Mouse (Mus musculus) limb, embryonic 10.5 days (tissue): Measurements from ENCODE around the gene Tha1. TPM values are rescaled to one million over a fixed set of nuclear protein-coding genes. Genes with fewer than 3 reads are reported as not detected.

Experiments
- DNase-seq: peaks from one replicate; pipeline ENCODE4 v3.0.0-alpha.2; 2017; ENCODE audit warnings: low spot score
- H3K27ac ChIP-seq: fragments of 300-500 bp; sonication (generic); 2 replicates; pipeline ENCODE4 v1.5.1; 2016; ENCODE audit warnings: mild to moderate bottlenecking
- H3K27me3 ChIP-seq: fragments of 300-500 bp; sonication (generic); 2 replicates; pipeline ENCODE4 v1.6.1; 2016; ENCODE audit warnings: low read depth, mild to moderate bottlenecking; ENCODE audit not compliant: poor library complexity, severe bottlenecking
- H3K36me3 ChIP-seq: fragments of 300-500 bp; sonication (generic); 2 replicates; pipeline ENCODE4 v1.6.1; 2016; ENCODE audit warnings: mild to moderate bottlenecking, moderate library complexity
- H3K4me1 ChIP-seq: fragments of 300-500 bp; sonication (generic); 2 replicates; pipeline ENCODE4 v1.6.1; 2016
- H3K4me3 ChIP-seq: fragments of 300-500 bp; sonication (generic); 2 replicates; pipeline ENCODE4 v1.5.1; 2016; ENCODE audit warnings: mild to moderate bottlenecking, moderate library complexity
- H3K9me3 ChIP-seq: fragments of 300-500 bp; sonication (generic); replicated peaks from 2 replicates; pipeline ENCODE4 v1.6.1; 2016; ENCODE audit warnings: mild to moderate bottlenecking
- WGBS: fragments of 180-500 bp; shearing (Covaris S2); methylation state at CpG from one replicate; pipeline ENCODE4 v1.1.7; 2016; 5-methylcytosine and 5-hydroxymethylcytosine counted together
- polyA plus RNA-seq: library from polyadenylated mRNA; unstranded; fragments of >200 nt; fragmentation: Nextera tagmentation; extraction: Ambion mirVana; gene quantifications from 2 replicates; pipeline ENCODE4 v1.2.1, GENCODE M21; 2016

Tha1 gene
- polyA plus RNA-seq, result 2.4 and 3.3 TPM in 2 replicates

DNA sequence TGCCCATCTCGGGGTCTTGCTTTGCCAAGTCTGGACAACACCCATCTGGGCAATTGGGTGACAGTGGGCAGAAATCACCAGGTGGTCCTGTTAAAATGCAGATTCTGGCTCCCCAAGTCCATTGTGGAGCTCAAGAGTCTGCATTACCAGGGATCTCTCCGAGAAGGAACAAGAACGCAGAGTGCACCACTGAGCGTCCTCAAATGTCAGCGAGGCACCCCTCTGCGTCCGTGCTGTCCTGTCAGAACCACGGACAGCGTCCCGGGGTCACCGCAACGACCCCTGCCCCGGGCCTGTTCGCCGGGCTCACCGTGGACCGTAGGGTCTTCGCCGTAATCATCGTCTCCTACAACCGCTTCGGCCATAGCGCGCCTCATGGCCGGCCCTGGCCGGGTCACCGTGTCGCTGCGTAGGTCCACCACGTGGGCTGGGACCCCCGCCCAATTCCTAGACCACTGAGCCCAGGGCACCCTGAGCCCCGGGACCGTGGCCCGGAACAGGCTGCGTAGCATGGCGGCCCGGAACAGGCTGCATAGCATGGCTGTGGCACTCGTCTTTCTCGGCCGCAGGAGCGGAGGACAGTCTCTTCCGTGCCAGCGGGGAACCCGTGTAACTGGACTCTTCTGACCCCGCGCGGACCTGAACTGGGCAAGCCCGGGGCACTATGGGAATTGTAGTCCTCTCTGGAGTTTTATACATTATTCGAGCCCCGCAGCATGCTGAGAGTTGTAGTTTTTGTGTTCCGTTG, at the start of gene Tha1:
Gene Tha1, minus strand, starts transcription at position 621 of the 748 bp plus-strand sequence.
- WGBS, result 2% methylated on average over 51 of the region's 51 CpGs
- Histone ChIP-seq H3K36me3 (no peaks in the 10 kb centered on the region), H3K4me1 (peaks cover 49% of the 10 kb centered on the region), H3K27ac (peak within 1 kb of the TSS; percentile 89), H3K27me3 (peaks cover 16% of the 10 kb centered on the region), H3K4me3 (peak within 1 kb of the TSS; percentile 79), H3K9me3 (no peaks in the 10 kb centered on the region)
- peak; percentile 85 for DNase-seq

DNA sequence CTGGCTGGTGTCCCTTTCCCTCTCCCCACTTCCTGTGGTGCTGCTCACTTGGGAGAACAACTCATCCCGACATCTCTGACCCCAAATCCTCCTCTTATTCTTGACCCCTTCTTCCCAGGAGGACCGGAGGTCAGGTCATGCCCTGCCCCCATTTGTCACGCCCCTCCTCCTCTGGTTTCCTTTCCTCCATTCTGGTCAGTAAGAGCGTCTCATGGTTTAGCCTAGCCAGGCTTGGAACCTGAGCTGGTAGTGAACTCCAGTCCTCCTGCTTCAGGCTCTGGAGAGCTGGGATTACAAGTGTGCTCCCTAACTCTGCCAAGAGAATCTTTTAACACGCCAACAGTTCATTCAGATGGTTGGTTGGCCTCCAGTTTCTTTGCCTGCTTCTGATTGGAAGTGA, 45.9 kb upstream of the Tha1 start:
- no peaks in the 10 kb centered on the region for H3K27me3 ChIP-seq
- H3K36me3 ChIP-seq, result no peaks in the 10 kb centered on the region
- 18% methylated on average over 5 of the region's 5 CpGs for WGBS
- H3K4me1 ChIP-seq, result peaks cover 16% of the 10 kb centered on the region
- H3K9me3 ChIP-seq, result no peaks in the 10 kb centered on the region
- DNase-seq, result no peak
- peak overlapping the region; percentile 28; the same call in 1 of the 2 replicates for H3K27ac ChIP-seq
- H3K4me3 ChIP-seq, result no peak overlapping the region

DNA sequence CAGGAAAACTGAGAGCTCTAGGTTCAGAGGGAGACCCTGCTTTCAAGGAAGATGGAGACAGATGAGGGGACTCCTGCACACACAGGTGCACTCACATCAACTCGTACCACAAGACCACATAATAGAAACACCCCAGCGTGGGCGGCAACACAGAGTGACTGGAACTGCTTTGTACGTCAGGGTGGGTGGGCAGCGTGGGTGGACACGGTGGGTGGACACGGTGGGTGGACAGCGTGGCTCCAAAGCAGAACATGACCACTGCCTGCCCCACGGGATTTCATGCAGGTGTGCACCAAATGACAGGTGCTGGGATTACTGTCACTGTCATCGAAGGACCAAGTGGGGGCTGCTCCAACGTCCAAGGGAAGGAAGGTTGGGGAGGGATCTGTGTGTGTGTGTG, 45.3 kb upstream of the Tha1 start:
- peaks cover 19% of the 10 kb centered on the region for H3K4me1 ChIP-seq
- no peak overlapping the region for H3K27ac ChIP-seq
- no peaks in the 10 kb centered on the region for H3K9me3 ChIP-seq
- WGBS, result 81% methylated on average over 11 of the region's 11 CpGs
- DNase-seq, result no peak
- no peaks in the 10 kb centered on the region for H3K27me3 ChIP-seq
- H3K4me3 ChIP-seq, result 0 out of 2 replicates have a peak overlapping the region, but pooled peaks have one; percentile 7
- H3K36me3 ChIP-seq, result no peaks in the 10 kb centered on the region

DNA sequence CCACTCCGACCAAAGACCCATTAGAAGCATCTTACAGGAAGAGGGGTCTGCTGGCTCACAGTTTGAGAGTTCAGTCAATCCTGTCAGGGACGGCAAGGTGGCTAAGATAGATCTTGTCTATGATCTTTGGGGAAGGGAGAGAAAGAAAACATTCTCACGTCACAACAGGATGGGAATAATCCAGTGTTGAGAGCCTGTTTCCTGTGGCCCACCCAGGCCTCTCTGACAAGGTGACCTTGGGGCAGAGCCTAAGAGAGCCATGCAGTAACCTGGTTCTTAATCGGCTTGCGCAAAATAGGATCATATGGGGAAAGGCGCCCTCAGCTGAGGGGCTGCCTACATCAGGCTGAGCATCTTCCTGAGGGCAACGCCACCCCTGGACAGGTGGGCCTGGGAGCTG, 42.6 kb upstream of the Tha1 start:
- H3K4me1 ChIP-seq, result peaks cover 27% of the 10 kb centered on the region
- no peak for DNase-seq
- H3K4me3 ChIP-seq, result no peak overlapping the region
- H3K27me3 ChIP-seq, result no peaks in the 10 kb centered on the region
- H3K9me3 ChIP-seq, result no peaks in the 10 kb centered on the region
- WGBS, result 95% methylated on average over 7 of the region's 7 CpGs
- no peak overlapping the region for H3K27ac ChIP-seq
- H3K36me3 ChIP-seq, result no peaks in the 10 kb centered on the region

DNA sequence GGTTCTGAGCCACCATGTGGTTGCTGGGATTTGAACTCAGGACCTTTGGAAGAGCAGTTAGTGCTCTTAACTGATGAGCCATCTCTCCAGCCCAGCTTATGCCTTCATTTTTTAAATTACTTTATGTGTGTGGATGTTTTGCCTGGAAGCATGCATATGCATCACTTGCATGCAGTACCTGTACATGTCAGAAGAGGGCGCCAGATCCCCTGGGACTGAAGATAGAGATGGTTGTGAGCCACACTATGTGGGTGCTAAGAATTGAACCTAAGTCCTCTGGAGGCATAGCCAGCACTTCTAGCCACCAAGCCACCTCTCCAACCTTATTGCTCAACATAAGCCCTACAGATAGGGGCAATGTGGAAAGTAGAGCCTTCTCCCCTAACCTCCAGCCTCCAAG, 42.1 kb upstream of the Tha1 start:
- H3K27ac ChIP-seq, result no peak overlapping the region
- DNase-seq, result no peak
- H3K9me3 ChIP-seq, result no peaks in the 10 kb centered on the region
- peaks cover 27% of the 10 kb centered on the region for H3K4me1 ChIP-seq
- H3K27me3 ChIP-seq, result no peaks in the 10 kb centered on the region
- WGBS, result 53% methylated on average over 1 of the region's 1 CpGs
- H3K4me3 ChIP-seq, result no peak overlapping the region
- H3K36me3 ChIP-seq, result no peaks in the 10 kb centered on the region

DNA sequence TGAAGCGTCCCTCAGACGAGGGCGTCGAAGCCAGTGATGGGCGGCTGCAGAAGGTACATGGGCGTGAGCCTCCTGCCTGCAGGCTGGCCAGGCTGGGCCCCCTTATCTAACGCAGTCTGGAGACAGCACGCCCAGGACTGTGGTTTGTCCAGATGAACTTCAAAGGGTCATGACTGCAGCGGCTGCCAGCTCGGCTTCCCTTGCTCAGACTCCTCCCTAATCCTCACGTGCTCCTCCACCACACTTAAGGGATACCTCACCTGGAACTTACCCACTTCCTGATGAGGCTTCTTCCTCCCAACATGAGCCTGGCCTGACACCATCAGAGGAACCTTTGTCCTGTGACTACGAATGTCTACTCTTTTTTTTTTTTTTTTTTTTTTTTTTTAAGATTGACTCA, 41.2 kb upstream of the Tha1 start:
- WGBS, result 52% methylated on average over 12 of the region's 12 CpGs
- no peak overlapping the region for H3K4me3 ChIP-seq
- H3K36me3 ChIP-seq, result no peaks in the 10 kb centered on the region
- no peaks in the 10 kb centered on the region for H3K27me3 ChIP-seq
- DNase-seq, result no peak
- H3K27ac ChIP-seq, result peak overlapping the region; percentile 46; the same call in 1 of the 2 replicates
- no peaks in the 10 kb centered on the region for H3K9me3 ChIP-seq
- H3K4me1 ChIP-seq, result peaks cover 25% of the 10 kb centered on the region

DNA sequence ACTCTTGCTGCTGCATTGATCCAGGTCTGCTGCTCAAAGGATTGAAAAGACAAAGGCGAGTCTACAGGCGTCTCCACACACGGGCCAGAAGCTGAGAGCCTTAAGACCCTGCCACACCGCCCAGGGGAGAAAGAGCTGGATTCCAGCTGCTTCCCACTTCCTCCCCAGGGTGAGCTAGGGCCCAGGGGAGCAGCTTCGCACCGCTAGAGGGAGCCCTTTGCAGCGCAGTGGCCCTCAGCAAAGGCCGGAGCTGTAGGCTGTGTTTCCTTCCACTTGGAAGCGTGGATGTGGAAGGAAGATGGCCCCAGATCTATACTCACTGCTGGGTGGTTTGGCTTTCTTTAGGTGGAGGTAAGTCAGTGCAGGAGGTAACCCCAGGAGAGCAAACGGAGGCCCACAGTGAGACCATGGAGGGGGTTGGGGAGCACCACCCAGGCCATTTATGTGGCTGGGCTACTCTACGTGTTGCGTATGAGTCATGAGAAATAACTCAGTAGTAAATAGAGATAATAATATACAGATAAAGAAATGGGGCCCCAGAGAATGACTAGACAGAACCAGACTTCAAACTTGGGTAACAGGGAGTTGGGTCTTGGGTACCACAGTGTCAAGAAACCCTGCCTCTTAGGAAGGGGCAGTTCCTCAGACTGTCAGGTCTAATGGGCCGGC, 39.5 kb upstream of the Tha1 start:
- peak; percentile 84 for DNase-seq
- Histone ChIP-seq H3K4me3 (peak overlapping the region; percentile 17), H3K9me3 (no peaks in the 10 kb centered on the region), H3K27ac (peak overlapping the region; percentile 59), H3K27me3 (no peaks in the 10 kb centered on the region), H3K36me3 (no peaks in the 10 kb centered on the region), H3K4me1 (peaks cover 14% of the 10 kb centered on the region)
- WGBS, result 34% methylated on average over 13 of the region's 13 CpGs

DNA sequence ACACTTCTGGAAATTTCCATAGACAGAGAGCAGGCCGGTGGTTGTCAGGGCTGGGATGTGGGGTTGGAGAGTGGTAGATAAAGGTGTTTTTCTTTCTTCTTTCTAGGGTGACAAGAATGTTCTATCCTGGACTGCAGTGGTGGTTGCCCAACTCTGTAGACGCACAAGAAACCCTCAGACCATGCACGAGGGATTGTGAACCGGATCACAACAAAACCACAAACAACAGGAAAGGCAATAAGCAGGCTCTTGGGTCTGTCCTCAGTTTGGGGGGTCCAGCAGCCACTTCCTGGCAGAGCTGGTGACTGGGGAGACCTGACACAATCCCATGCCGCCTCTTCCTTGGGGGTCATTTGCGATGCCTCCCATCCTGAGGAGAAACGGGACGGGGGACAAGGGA, 36.1 kb upstream of the Tha1 start:
- Histone ChIP-seq H3K4me3 (no peak overlapping the region), H3K4me1 (peaks cover 21% of the 10 kb centered on the region), H3K36me3 (no peaks in the 10 kb centered on the region), H3K27me3 (no peaks in the 10 kb centered on the region), H3K9me3 (no peaks in the 10 kb centered on the region), H3K27ac (no peak overlapping the region)
- DNase-seq, result no peak
- 94% methylated on average over 8 of the region's 8 CpGs for WGBS

DNA sequence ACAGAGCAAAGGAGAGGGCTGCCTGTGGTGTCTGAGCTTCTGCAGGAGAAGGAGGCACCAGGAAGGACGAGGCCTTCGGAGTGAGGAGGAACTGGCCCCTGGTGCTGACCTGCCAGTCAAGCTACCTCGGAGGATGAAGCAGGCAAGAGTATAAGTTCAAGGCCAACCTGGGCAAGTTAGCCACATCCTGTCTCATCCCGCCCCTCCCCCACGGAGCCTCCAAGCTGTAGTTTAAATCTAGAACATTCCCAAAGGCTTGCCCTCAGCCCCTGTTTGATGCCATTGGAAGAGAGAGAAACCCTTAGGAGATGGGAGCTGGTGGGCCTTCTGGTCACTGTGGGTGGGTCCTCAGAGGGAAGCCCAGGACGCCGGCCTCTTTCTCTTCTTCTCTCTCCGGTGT, 31.2 kb upstream of the Tha1 start:
- Histone ChIP-seq H3K9me3 (no peaks in the 10 kb centered on the region), H3K4me1 (peaks cover 16% of the 10 kb centered on the region; the same call in 1 of the 2 replicates), H3K36me3 (no peaks in the 10 kb centered on the region), H3K4me3 (no peak overlapping the region), H3K27ac (no peak overlapping the region), H3K27me3 (no peaks in the 10 kb centered on the region)
- no peak for DNase-seq
- WGBS, result 83% methylated on average over 8 of the region's 8 CpGs

DNA sequence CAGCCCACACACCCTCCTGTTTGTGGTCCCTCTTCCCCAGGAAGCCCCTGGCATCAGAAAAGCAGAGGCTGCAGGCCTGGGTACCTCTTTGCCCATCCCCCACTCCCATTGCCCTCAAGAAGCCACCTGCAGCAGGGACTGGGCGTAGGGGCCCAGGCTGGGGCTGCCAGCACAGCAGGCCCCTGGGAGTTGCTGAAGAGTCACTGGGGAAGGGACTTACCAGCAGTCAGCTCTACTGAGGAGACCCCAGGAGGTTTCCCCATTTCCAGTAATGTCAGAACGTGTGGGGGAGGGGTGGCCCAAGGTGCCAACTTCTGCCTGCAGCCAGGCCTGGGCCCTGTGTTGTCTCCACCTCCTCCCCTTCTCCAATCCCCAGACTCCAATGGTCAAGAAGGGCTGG, 29.0 kb upstream of the Tha1 start:
- no peak overlapping the region for H3K27ac ChIP-seq
- DNase-seq, result no peak
- no peaks in the 10 kb centered on the region for H3K9me3 ChIP-seq
- H3K4me3 ChIP-seq, result no peak overlapping the region
- H3K4me1 ChIP-seq, result peaks cover 15% of the 10 kb centered on the region; the same call in 1 of the 2 replicates
- 54% methylated on average over 2 of the region's 2 CpGs for WGBS
- no peaks in the 10 kb centered on the region for H3K36me3 ChIP-seq
- no peaks in the 10 kb centered on the region for H3K27me3 ChIP-seq

DNA sequence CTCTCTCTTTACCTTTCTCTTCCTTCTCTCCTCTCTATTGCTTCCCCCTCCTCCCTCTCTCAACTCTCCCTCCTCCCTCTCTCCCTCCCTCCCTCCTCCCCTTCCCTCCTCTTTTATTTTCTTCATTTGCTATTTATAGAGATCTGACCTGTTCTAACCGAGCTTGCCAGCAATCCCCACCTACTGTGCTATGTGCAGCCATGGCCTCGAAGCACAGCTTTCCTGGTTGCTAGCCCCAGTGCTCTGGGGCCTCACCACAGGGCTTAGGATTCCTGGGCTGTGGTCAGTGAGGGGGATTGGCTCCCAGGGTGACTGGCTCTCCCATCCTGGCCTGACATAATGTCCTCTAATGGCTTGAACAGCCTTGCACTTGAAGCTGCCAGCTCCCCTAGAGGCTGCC, 23.3 kb upstream of the Tha1 start:
- Histone ChIP-seq H3K9me3 (no peaks in the 10 kb centered on the region), H3K4me3 (no peak overlapping the region), H3K4me1 (peaks cover under 1% of the 10 kb centered on the region; the same call in 1 of the 2 replicates), H3K36me3 (no peaks in the 10 kb centered on the region), H3K27me3 (peaks cover 11% of the 10 kb centered on the region), H3K27ac (no peak overlapping the region)
- DNase-seq, result no peak
- whole genome bisulfite sequencing, result 63% methylated on average over 2 of the region's 2 CpGs

DNA sequence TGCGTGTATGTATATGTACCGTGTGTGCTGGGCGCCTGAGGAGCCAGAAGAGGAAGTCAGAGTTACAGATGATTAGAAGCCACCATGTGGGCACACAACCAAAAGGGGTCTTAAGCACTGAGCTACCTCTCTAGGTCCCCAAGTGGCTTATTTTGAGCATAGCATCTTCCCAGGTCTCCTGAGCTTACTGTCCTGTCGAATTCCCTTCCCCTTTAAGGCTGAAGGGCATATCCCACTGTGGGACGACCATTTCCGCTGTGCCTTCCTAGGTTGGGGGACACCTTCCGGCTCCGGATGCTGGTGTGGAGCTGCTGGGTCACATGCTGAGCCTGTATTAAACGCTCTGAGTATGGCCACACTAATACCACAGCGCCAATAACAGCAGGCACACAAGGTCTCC, 21.4 kb upstream of the Tha1 start:
- H3K9me3 ChIP-seq, result no peaks in the 10 kb centered on the region
- 56% methylated on average over 10 of the region's 10 CpGs for WGBS
- peaks cover 29% of the 10 kb centered on the region for H3K27me3 ChIP-seq
- DNase-seq, result no peak
- H3K27ac ChIP-seq, result no peak overlapping the region
- no peak overlapping the region for H3K4me3 ChIP-seq
- peaks cover 19% of the 10 kb centered on the region for H3K4me1 ChIP-seq
- no peaks in the 10 kb centered on the region for H3K36me3 ChIP-seq

DNA sequence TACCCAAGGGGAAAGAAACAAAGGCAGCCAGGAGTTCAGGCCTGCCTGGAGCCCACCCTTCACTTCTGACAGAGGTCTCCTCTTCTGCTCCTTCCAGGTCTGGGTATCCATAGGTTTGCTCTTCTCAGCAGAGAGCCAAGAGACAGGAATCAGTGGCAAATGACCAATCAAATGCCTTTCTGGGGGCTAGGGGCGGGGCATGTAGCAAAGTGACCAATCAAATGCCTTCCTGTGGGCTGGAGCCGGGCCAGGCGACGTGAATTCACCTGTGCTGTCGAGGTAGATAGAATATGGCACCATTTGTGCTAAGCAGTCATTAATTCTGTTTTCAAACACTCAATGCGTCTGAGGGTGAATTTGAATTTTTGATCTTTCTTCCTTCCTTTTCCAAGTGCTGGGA, 18.9 kb upstream of the Tha1 start:
- Histone ChIP-seq H3K27ac (no peak overlapping the region), H3K36me3 (no peaks in the 10 kb centered on the region), H3K4me3 (no peak overlapping the region), H3K9me3 (no peaks in the 10 kb centered on the region), H3K4me1 (peaks cover 38% of the 10 kb centered on the region), H3K27me3 (peaks cover 54% of the 10 kb centered on the region)
- DNase-seq, result no peak
- WGBS, result 50% methylated on average over 6 of the region's 6 CpGs
